Mouse (Mus musculus) heart, adult 2 months (tissue): ENCODE measurements around the gene Ppp1r14a. TPM values are rescaled to one million over a fixed set of nuclear protein-coding genes. Genes with fewer than 3 reads are reported as not detected.

Experiments used
- DNase-seq, 2 experiments: peaks; one replicate each; pipeline ENCODE4 v3.0.0; 2021
- H3K27ac ChIP-seq: fragments of 200-600 bp; 2 replicates; pipeline ENCODE4 v1.8.1; 2022
- H3K27me3 ChIP-seq: fragments of 200-500 bp; 2 replicates; pipeline ENCODE4 v1.6.1; 2012; ENCODE audit warnings: mild to moderate bottlenecking, low read length, inconsistent platforms, mixed read lengths; ENCODE audit not compliant: control insufficient read depth, insufficient read depth
- H3K36me3 ChIP-seq: fragments of 200-500 bp; 2 replicates; pipeline ENCODE4 v1.6.1; 2012; ENCODE audit warnings: low read length, inconsistent platforms; ENCODE audit not compliant: control insufficient read depth, insufficient read depth
- H3K4me1 ChIP-seq: fragments of 200-500 bp; 2 replicates; pipeline ENCODE4 v1.6.1; 2011; ENCODE audit warnings: low read length; ENCODE audit not compliant: control insufficient read depth, insufficient read depth
- H3K4me3 ChIP-seq: fragments of 200-600 bp; 2 replicates; pipeline ENCODE4 v1.8.1; 2022
- H3K79me2 ChIP-seq: fragments of 200-500 bp; replicated peaks from 2 replicates; pipeline ENCODE4 v1.6.1; 2012; ENCODE audit warnings: mild to moderate bottlenecking, inconsistent platforms, low read length, moderate library complexity, mixed read lengths; ENCODE audit not compliant: control insufficient read depth, insufficient read depth
- H3K9ac ChIP-seq: fragments of 200-500 bp; 2 replicates; pipeline ENCODE4 v1.6.1; 2012; ENCODE audit warnings: low read depth, mild to moderate bottlenecking, control low read depth, inconsistent platforms, low read length, mixed read lengths
- CTCF ChIP-seq: fragments of 200-600 bp; IDR thresholded peaks from 2 replicates; pipeline ENCODE4 v1.8.1; 2022; ENCODE audit warnings: antibody characterized with exemption, mild to moderate bottlenecking, moderate library complexity
- EP300 ChIP-seq: fragments of 200-500 bp; IDR thresholded peaks from 2 replicates; pipeline ENCODE4 v1.6.1; 2011; ENCODE audit warnings: low read depth, low read length, control low read depth; ENCODE audit not compliant: insufficient read depth
- POLR2A ChIP-seq: fragments of 200-500 bp; IDR thresholded peaks from 2 replicates; pipeline ENCODE4 v1.6.1; 2011; ENCODE audit warnings: mild to moderate bottlenecking, low read depth, low read length, control low read depth; ENCODE audit not compliant: insufficient read depth
- WGBS: fragments of 180-500 bp; shearing (Covaris S2); methylation state at CpG from one replicate; pipeline ENCODE4 v1.1.7; 2018; 5-methylcytosine and 5-hydroxymethylcytosine counted together
- intact Hi-C: fragments of 180-260 bp; cut with DNase I; formaldehyde crosslinking; loops from one replicate; pipeline ENCODE4 v1.15.1; 2025
- polyA plus RNA-seq: library from polyadenylated mRNA; depleted of rRNA; stranded (reverse); fragments of >200 nt; gene quantifications from 2 replicates; pipeline ENCODE4 v1.2.3, GENCODE M21; 2012; rRNA removed
- total RNA-seq, 2 experiments: library from RNA; stranded (reverse); gene quantifications; 2 replicates each; pipeline ENCODE4 v1.2.3; 2021

Gene Ppp1r14a
- total and polyA plus RNA-seq, 3 experiments: 8.7 to 18.4 (median 10.3) TPM

GRCm38 (mm10) chr7:29341722-29342121 is 52.6 kb downstream of the Ppp1r14a start:
- Histone ChIP-seq H3K79me2 (no peaks in the 10 kb centered on the region), H3K9ac (no peak overlapping the region), H3K4me1 (no peaks in the 10 kb centered on the region), H3K36me3 (no peaks in the 10 kb centered on the region), H3K27ac (no peak overlapping the region), H3K4me3 (no peak overlapping the region), H3K27me3 (no peaks in the 10 kb centered on the region)
- no peak for TF ChIP-seq EP300
- no peak for TF ChIP-seq POLR2A
- TF ChIP-seq CTCF: no peak
- 65% methylated on average over 12 of the region's 12 CpGs for WGBS
- intact Hi-C loops: no loop called here
- no peak for DNase-seq

GRCm38 (mm10) chr7:29342489-29343092 is 53.5 kb downstream of the Ppp1r14a start:
- Histone ChIP-seq H3K79me2 (no peaks in the 10 kb centered on the region), H3K4me3 (no peak overlapping the region), H3K27ac (no peak overlapping the region), H3K36me3 (no peaks in the 10 kb centered on the region), H3K9ac (no peak overlapping the region), H3K4me1 (no peaks in the 10 kb centered on the region), H3K27me3 (no peaks in the 10 kb centered on the region)
- WGBS: 48% methylated on average over 8 of the region's 8 CpGs
- no peak for DNase-seq
- TF ChIP-seq POLR2A: no peak
- no peak for TF ChIP-seq CTCF
- TF ChIP-seq EP300: no peak
- intact Hi-C loops: no loop called here

Other genes with a start within 250 kb of the Ppp1r14a start
- under 1 TPM; 0.08 to 0.18 TPM for gene Ryr1, start 164.1 kb upstream of the Ppp1r14a start, total RNA-seq
- under 0.01 and 0.06 TPM in 2 replicates for gene Ryr1, start 164.1 kb upstream of the Ppp1r14a start, polyA plus RNA-seq
- gene Rasgrp4, start 154.5 kb upstream of the Ppp1r14a start, total RNA-seq: 1 to 10 TPM; 1.4 TPM
- 2.2 and 3.6 TPM in 2 replicates for gene Rasgrp4, start 154.5 kb upstream of the Ppp1r14a start, polyA plus RNA-seq
- gene Fam98c, start 133.1 kb upstream of the Ppp1r14a start, total RNA-seq: 10 to 100 TPM; 10.4 to 12.7 TPM
- gene Fam98c, start 133.1 kb upstream of the Ppp1r14a start, polyA plus RNA-seq: 16.3 and 18.0 TPM in 2 replicates
- under 1 TPM; 0.18 to 0.29 TPM for gene Ggn, start 119.1 kb upstream of the Ppp1r14a start, total RNA-seq
- 0.35 and 0.43 TPM in 2 replicates for gene Ggn, start 119.1 kb upstream of the Ppp1r14a start, polyA plus RNA-seq
- gene Spred3, start 118.9 kb upstream of the Ppp1r14a start, total RNA-seq: 1 to 10 TPM in 1 of 2 experiments, under 1 TPM in 1; 0.52 to 1.0 TPM
- 1.2 and 1.6 TPM in 2 replicates for gene Spred3, start 118.9 kb upstream of the Ppp1r14a start, polyA plus RNA-seq
- 100 to 1,000 TPM; 103 to 116 TPM for gene Psmd8, start 108.6 kb upstream of the Ppp1r14a start, total RNA-seq
- 120 and 191 TPM in 2 replicates for gene Psmd8, start 108.6 kb upstream of the Ppp1r14a start, polyA plus RNA-seq
- gene Catsperg1, start 75.3 kb upstream of the Ppp1r14a start, total RNA-seq: under 1 TPM; 0.30 to 0.34 TPM
- 1.0 and 2.4 TPM in 2 replicates for gene Catsperg1, start 75.3 kb upstream of the Ppp1r14a start, polyA plus RNA-seq
- 1 to 10 TPM; 2.9 to 3.2 TPM for gene Kcnk6, start 56.8 kb upstream of the Ppp1r14a start, total RNA-seq
- gene Kcnk6, start 56.8 kb upstream of the Ppp1r14a start, polyA plus RNA-seq: 8.2 and 8.4 TPM in 2 replicates
- gene Yif1b, start 51.0 kb upstream of the Ppp1r14a start, total RNA-seq: 10 to 100 TPM; 63.6 to 74.6 TPM
- 123 and 138 TPM in 2 replicates for gene Yif1b, start 51.0 kb upstream of the Ppp1r14a start, polyA plus RNA-seq
- gene 2200002D01Rik, start 40.8 kb upstream of the Ppp1r14a start, total RNA-seq: 1 to 10 TPM; 1.5 to 2.0 TPM
- gene 2200002D01Rik, start 40.8 kb upstream of the Ppp1r14a start, polyA plus RNA-seq: 0.98 and 1.00 TPM in 2 replicates
- 10 to 100 TPM; 39.4 to 46.4 TPM for gene Spint2, start 7.4 kb upstream of the Ppp1r14a start, total RNA-seq
- gene Spint2, start 7.4 kb upstream of the Ppp1r14a start, polyA plus RNA-seq: 40.5 and 45.7 TPM in 2 replicates
- gene Dpf1, start 14.6 kb downstream of the Ppp1r14a start, total RNA-seq: under 1 TPM in 1 of 2 experiments, not detected in 1; 0.27 TPM
- gene Dpf1, start 14.6 kb downstream of the Ppp1r14a start, polyA plus RNA-seq: 0.21 and 0.38 TPM in 2 replicates
- gene Sipa1l3, start 229.3 kb downstream of the Ppp1r14a start, total RNA-seq: 10 to 100 TPM in 1 of 2 experiments, 1 to 10 TPM in 1; 8.9 to 10.7 TPM
- 9.1 and 11.5 TPM in 2 replicates for gene Sipa1l3, start 229.3 kb downstream of the Ppp1r14a start, polyA plus RNA-seq